Mouse (Mus musculus): ENCODE data around the gene Ston2. TPM values are rescaled to one million over a fixed set of nuclear protein-coding genes. Genes with fewer than 3 reads are reported as not detected.

Gene Ston2
- 7.6 and 7.9 TPM in 2 replicates for polyA plus RNA-seq (2015; fragmentation: Nextera tagmentation; extraction: Ambion mirVana)

- DNase-seq (ENCODE audit: low spot score): no peak
These were observed at the start of gene Ston2 for GRCm38 (mm10) chr12:91787959-91788437. Gene Ston2, minus strand, starts transcription at chr12:91788387.

GRCm38 (mm10) chr12:91837401-91838065, 49.3 kb upstream of the Ston2 start:
- no peak for DNase-seq (ENCODE audit: low spot score)

GRCm38 (mm10) chr12:91833939-91834333, 45.7 kb upstream of the Ston2 start:
- DNase-seq (ENCODE audit: low spot score): no peak

DNA sequence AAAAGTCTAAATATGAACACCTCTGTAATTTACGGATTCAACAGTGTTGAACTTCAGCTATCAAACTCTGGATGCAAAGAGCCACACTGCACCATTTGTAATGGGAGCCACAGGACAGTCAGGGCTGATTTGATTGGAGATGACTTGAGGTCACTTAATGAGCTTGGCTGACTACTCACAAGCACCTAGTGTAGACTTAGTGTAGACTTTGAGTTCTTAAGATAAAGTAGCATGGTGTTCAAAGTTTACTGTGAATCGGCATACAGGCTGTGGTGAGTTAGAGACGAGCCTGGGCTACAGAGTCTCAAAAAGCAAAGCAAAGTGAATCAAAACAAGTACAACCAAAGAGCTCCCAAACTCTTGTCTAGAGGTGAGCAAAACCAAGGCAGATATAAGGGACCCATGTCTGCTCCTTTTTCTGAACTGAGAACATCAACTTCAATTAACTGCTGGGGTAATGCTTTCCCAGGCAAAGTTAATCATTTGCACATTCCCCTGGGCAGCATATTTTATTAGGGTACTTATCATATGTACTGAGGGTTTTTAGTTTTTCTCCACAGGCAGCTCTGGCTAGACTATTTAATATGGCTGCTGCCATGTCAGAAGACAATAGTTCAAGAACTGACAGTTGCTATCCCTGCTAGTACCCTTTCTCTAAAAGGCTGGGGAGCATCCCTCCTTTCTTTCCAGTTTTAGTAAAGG, 45.2 kb upstream of the Ston2 start:
- DNase-seq (ENCODE audit: low spot score): no peak

- DNase-seq (ENCODE audit: low spot score): no peak
These were observed 43.2 kb upstream of the Ston2 start for GRCm38 (mm10) chr12:91831410-91831809.

GRCm38 (mm10) chr12:91820461-91820860, 32.3 kb upstream of the Ston2 start:
- DNase-seq (ENCODE audit: low spot score): no peak

DNA sequence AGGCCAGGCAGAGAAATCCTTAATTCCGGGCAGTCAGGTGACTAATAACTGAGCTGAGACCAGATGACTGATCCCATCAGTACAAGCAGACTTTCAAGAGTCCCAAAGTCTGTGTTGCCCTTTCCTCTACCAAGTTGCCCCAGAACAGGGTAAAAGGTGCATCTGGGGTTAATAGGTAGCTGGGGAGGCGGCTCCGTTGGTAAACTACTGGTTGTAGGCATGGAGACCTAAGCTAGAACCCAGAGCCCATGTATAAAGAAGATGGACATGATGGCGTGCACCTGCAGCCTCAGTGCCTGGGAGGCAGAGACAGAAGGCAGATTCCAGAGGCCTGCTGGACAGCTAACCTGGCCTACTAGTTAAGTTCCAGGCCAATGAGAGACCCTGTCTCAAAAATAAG, 30.5 kb upstream of the Ston2 start:
- no peak for DNase-seq (ENCODE audit: low spot score)

DNA sequence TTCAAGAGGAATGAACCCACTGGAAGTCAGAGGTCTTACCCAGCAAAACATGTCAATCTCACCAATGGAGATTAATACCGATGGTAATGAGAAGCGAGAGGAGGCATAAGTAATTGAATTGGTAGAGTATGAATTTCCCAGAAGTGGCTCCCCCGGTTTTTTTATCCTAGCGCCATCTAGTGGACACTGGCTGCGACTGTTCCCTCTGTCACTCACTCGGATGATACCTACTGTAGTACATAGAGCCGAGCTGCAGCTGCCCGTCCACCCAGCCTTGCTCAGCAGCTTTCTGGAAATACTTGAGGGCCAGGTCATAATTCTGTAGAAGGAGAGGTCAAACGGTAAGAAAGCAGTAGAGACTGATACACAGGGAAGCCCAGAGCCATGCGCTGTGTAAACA, 27.8 kb upstream of the Ston2 start:
- DNase-seq (ENCODE audit: low spot score): peak; percentile 66

GRCm38 (mm10) chr12:91815552-91815951, 27.4 kb upstream of the Ston2 start:
- DNase-seq (ENCODE audit: low spot score): no peak

GRCm38 (mm10) chr12:91808911-91809310, 20.7 kb upstream of the Ston2 start:
- DNase-seq (ENCODE audit: low spot score): no peak

GRCm38 (mm10) chr12:91807761-91808160, 19.6 kb upstream of the Ston2 start:
- DNase-seq (ENCODE audit: low spot score): no peak

DNA sequence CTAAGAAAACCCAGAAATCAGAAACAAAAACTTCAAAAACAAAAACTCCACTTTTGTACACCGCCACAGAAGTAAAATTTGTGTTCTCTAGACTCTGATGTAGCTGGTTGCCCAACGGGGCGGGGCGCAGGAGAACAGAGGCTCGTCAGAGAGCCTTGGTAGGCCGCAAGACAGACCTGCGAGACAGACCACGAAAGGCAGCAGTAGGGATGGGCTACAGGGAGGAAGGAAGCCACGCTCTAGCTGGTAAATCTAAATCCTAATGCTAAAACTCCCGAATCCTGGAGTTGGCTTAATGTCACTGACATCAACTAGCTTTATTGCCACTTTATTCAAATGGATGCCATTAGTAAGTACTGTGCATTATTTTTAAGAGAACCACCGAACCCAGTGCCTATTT, 18.9 kb upstream of the Ston2 start:
- no peak for DNase-seq (ENCODE audit: low spot score)

DNA sequence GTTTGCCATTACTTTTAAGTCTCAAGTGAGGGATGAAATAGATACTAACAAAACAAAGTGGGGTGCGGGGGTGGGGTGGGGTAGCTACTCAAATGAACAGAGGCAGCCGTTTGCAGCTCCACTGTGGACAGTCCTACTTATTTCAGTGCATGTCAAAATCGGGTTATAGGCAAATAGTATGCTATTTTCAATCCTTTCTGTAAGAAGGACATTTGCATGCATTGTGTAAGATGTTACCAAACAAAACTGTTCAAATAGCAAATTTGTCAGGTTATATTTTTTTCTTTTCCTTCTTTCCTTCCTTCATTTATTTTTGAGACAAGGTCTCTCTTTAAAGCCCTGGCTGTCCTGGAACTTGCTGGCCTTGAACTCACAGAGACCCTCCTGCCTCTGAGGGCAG, 16.1 kb upstream of the Ston2 start:
- no peak for DNase-seq (ENCODE audit: low spot score)

DNA sequence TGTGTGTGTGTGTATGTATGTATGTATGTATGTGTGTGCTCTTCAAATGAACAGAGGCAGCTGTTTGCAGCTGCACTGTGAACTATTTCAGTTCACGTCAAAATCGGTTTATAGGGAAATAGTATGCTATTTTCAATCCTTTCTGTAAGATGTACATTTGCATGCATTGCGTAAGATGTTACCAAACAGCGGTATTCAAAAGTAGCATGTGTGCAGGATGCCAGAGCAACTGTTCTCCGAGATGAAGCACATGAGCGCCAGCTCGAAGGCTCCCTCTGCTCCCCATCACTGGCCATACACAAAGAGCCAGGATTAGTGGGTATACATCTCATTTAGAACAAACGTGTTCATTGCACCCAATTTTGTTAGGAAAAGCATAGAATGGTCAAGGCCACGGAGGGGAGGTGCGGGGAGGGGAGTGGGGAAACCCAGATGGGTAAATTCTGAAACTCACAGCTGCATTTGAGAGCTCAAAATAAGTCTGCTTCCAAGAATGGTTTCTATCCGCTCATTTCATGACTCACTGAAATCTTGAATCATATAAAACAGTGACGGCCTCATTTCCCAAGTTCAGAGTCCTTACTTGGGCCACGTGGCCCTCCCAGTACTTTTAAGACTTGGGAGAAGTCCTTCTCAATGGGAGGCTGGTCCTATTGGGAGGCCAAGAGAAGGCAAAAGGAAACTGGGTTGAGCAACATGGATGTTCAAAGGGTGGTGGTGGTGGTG, 15.2 kb upstream of the Ston2 start:
- DNase-seq (ENCODE audit: low spot score): no peak

- no peak for DNase-seq (ENCODE audit: low spot score)
These were observed 14.5 kb upstream of the Ston2 start for GRCm38 (mm10) chr12:91802586-91803206.

GRCm38 (mm10) chr12:91800861-91801385, 12.7 kb upstream of the Ston2 start:
- no peak for DNase-seq (ENCODE audit: low spot score)

GRCm38 (mm10) chr12:91799821-91800335, 11.7 kb upstream of the Ston2 start:
- DNase-seq (ENCODE audit: low spot score): no peak

- DNase-seq (ENCODE audit: low spot score): peak; percentile 49
These were observed 11.2 kb upstream of the Ston2 start for GRCm38 (mm10) chr12:91799379-91799773.

DNA sequence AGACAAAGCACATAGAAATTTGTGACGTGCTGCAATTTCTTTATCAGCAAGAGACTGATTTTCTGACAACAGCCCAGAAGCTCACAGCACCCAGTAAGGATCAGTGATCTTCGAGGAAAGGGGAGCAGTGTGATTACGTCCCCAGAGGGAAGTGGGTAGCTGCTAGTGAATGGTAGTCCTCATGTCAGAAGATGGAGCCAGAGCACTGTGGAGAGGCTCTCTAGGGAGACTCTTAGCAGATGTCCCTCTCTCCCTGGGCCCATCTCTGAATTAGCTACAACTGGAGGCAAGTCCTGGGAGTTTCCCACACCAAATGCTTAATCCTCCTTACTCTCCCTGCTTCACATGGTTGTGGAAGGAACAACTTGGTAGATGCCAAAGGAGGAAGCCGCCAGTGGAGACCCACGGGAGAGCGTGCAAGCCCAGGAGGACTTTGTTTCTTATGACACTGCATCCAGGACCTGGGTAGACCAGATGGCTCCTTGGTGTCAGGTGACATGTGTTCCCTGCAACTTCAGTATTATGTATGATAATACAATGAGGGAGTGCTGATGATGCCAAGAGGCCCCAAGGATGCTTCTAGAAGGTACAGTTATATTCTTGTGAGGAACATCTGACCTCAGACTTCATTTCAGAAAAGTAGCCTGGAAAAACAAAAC, 10.7 kb upstream of the Ston2 start:
- peak; percentile 35 for DNase-seq (ENCODE audit: low spot score)

- DNase-seq (ENCODE audit: low spot score): no peak
These were observed 8.6 kb upstream of the Ston2 start for GRCm38 (mm10) chr12:91796774-91797173.

DNA sequence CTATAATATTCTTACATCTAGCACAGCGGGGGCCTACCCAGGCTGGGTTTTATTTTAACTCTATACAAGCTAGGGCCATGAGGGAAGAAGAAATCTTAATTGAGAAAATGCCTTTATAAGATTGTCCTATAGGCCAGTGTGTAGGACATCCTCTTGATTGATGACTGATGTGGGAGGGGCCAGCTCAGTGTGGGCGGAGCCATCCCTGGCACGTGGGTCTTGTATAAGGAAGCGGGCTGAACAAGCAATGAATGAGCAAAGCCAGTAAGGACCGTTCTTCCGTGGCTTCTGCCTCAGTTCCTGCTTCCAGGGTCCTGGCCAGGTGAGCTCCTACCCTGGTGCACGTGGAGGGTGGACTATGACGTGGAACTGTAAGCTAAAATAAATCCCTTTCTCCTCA, 5.1 kb upstream of the Ston2 start:
- DNase-seq (ENCODE audit: low spot score): no peak
